Mouse (Mus musculus) hindbrain, embryonic 16.5 days (tissue): ENCODE data around the gene D430041D05Rik. TPM values are rescaled to one million over a fixed set of nuclear protein-coding genes. Genes with fewer than 3 reads are reported as not detected.
A peak's percentile ranks its signal among the peaks of the same experiment; 100 is the strongest.

Source experiments
- ATAC-seq: fragments of 200-750 bp; cut with Nextera tagmentation; 2 replicates; pipeline ENCODE4 v1.8.0; 2017; ENCODE audit warnings: moderate TSS enrichment, moderate library complexity
- H3K27ac ChIP-seq: fragments of 300-500 bp; sonication (generic); 2 replicates; pipeline ENCODE4 v1.5.1; 2014; ENCODE audit warnings: low read depth, mild to moderate bottlenecking, control low read depth, low read length, moderate library complexity
- H3K27me3 ChIP-seq: fragments of 300-500 bp; sonication (generic); replicated peaks from 2 replicates; pipeline ENCODE4 v1.6.1; 2014; ENCODE audit warnings: low read length; ENCODE audit not compliant: control insufficient read depth, insufficient read depth
- H3K36me3 ChIP-seq: fragments of 300-500 bp; sonication (generic); 2 replicates; pipeline ENCODE4 v1.6.1; 2014; ENCODE audit warnings: mild to moderate bottlenecking, low read length, moderate library complexity, mixed read lengths; ENCODE audit not compliant: control insufficient read depth, insufficient read depth
- H3K4me1 ChIP-seq: fragments of 300-500 bp; sonication (generic); 2 replicates; pipeline ENCODE4 v1.6.1; 2014; ENCODE audit warnings: low read depth, low read length; ENCODE audit not compliant: control insufficient read depth, insufficient read depth
- H3K4me2 ChIP-seq: fragments of 300-500 bp; sonication (generic); 2 replicates; pipeline ENCODE4 v1.6.1; 2014; ENCODE audit warnings: mild to moderate bottlenecking, low read length, control low read depth, moderate library complexity
- H3K4me3 ChIP-seq: fragments of 300-500 bp; sonication (generic); 2 replicates; pipeline ENCODE4 v1.5.1; 2014; ENCODE audit warnings: mild to moderate bottlenecking, low read length, control low read depth, moderate library complexity
- H3K9ac ChIP-seq: fragments of 300-500 bp; sonication (generic); 2 replicates; pipeline ENCODE4 v1.6.1; 2014; ENCODE audit warnings: low read depth, mild to moderate bottlenecking, control low read depth, low read length, moderate library complexity
- H3K9me3 ChIP-seq: fragments of 300-500 bp; sonication (generic); 2 replicates; pipeline ENCODE4 v1.6.1; 2014; ENCODE audit warnings: mild to moderate bottlenecking, low read length, moderate library complexity; ENCODE audit not compliant: control insufficient read depth
- WGBS: fragments of 180-500 bp; shearing (Covaris S2); extraction: QIAGEN DNeasy Blood & Tissue Kit; methylation state at CpG from one replicate; pipeline ENCODE4 v1.1.7; 2014; 5-methylcytosine and 5-hydroxymethylcytosine counted together
- polyA plus RNA-seq: library from polyadenylated mRNA; unstranded; fragments of >200 nt; fragmentation: Nextera tagmentation; extraction: Ambion mirVana; gene quantifications from 2 replicates; pipeline ENCODE4 v1.2.1, GENCODE M21; 2015

Gene D430041D05Rik
- polyA plus RNA-seq, 1 experiment from 2014 or later, result 8.9 TPM

GRCm38 (mm10) chr2:104191723-104192122, 219.1 kb downstream of the D430041D05Rik start:
- H3K4me2 ChIP-seq, result no peak overlapping the region
- no peak overlapping the region for H3K27ac ChIP-seq
- no peaks in the 10 kb centered on the region for H3K27me3 ChIP-seq
- H3K36me3 ChIP-seq, result no peaks in the 10 kb centered on the region; the same call in 1 of the 2 replicates
- ATAC-seq, result no peak
- no peak overlapping the region for H3K9ac ChIP-seq
- H3K9me3 ChIP-seq, result no peaks in the 10 kb centered on the region
- no peaks in the 10 kb centered on the region for H3K4me1 ChIP-seq
- WGBS, result 65% methylated on average over 2 of the region's 2 CpGs
- H3K4me3 ChIP-seq, result no peak overlapping the region

- H3K4me3 ChIP-seq, result no peak overlapping the region
- no peak for ATAC-seq
- no peaks in the 10 kb centered on the region for H3K9me3 ChIP-seq
- H3K4me2 ChIP-seq, result no peak overlapping the region
- H3K27ac ChIP-seq, result no peak overlapping the region
- peaks cover 2% of the 10 kb centered on the region; the same call in 1 of the 2 replicates for H3K36me3 ChIP-seq
- H3K27me3 ChIP-seq, result no peaks in the 10 kb centered on the region
- 73% methylated on average over 2 of the region's 2 CpGs for WGBS
- H3K9ac ChIP-seq, result no peak overlapping the region
- H3K4me1 ChIP-seq, result no peaks in the 10 kb centered on the region
Measured at GRCm38 (mm10) chr2:104188859-104189258, 222.0 kb downstream of the D430041D05Rik start.

GRCm38 (mm10) chr2:104187073-104187472, 223.7 kb downstream of the D430041D05Rik start:
- ATAC-seq, result no peak
- WGBS, result 62% methylated on average over 3 of the region's 3 CpGs
- no peaks in the 10 kb centered on the region for H3K4me1 ChIP-seq
- H3K9me3 ChIP-seq, result no peaks in the 10 kb centered on the region
- peaks cover 2% of the 10 kb centered on the region; the same call in 1 of the 2 replicates for H3K36me3 ChIP-seq
- no peak overlapping the region for H3K4me3 ChIP-seq
- no peak overlapping the region for H3K9ac ChIP-seq
- H3K27ac ChIP-seq, result no peak overlapping the region
- H3K4me2 ChIP-seq, result no peak overlapping the region
- H3K27me3 ChIP-seq, result no peaks in the 10 kb centered on the region

GRCm38 (mm10) chr2:104185616-104186015, 225.2 kb downstream of the D430041D05Rik start:
- H3K27me3 ChIP-seq, result no peaks in the 10 kb centered on the region
- WGBS, result 91% methylated on average over 5 of the region's 5 CpGs
- H3K9me3 ChIP-seq, result no peaks in the 10 kb centered on the region
- ATAC-seq, result no peak
- no peaks in the 10 kb centered on the region for H3K4me1 ChIP-seq
- no peak overlapping the region for H3K27ac ChIP-seq
- H3K9ac ChIP-seq, result no peak overlapping the region
- H3K36me3 ChIP-seq, result 0 out of 2 replicates have a peak, but pooled peaks cover 2% of the 10 kb centered on the region
- H3K4me3 ChIP-seq, result no peak overlapping the region
- no peak overlapping the region for H3K4me2 ChIP-seq

- Histone ChIP-seq H3K36me3 (0 out of 2 replicates have a peak, but pooled peaks cover 2% of the 10 kb centered on the region), H3K27ac (no peak overlapping the region), H3K4me2 (no peak overlapping the region), H3K27me3 (no peaks in the 10 kb centered on the region), H3K4me1 (no peaks in the 10 kb centered on the region), H3K4me3 (no peak overlapping the region), H3K9ac (no peak overlapping the region), H3K9me3 (no peaks in the 10 kb centered on the region)
- ATAC-seq, result no peak
- 60% methylated on average over 4 of the region's 4 CpGs for WGBS
Measured at GRCm38 (mm10) chr2:104184296-104184695, 226.5 kb downstream of the D430041D05Rik start.

GRCm38 (mm10) chr2:104183246-104183845, 227.5 kb downstream of the D430041D05Rik start:
- no peak overlapping the region for H3K4me2 ChIP-seq
- H3K27ac ChIP-seq, result no peak overlapping the region
- no peaks in the 10 kb centered on the region for H3K27me3 ChIP-seq
- no peak overlapping the region for H3K9ac ChIP-seq
- H3K9me3 ChIP-seq, result no peaks in the 10 kb centered on the region
- no peak for ATAC-seq
- no peaks in the 10 kb centered on the region for H3K4me1 ChIP-seq
- H3K4me3 ChIP-seq, result no peak overlapping the region
- WGBS, result 91% methylated on average over 5 of the region's 5 CpGs
- 0 out of 2 replicates have a peak, but pooled peaks cover 2% of the 10 kb centered on the region for H3K36me3 ChIP-seq

- no peak overlapping the region for H3K9ac ChIP-seq
Measured at GRCm38 (mm10) chr2:104179636-104180035, 231.2 kb downstream of the D430041D05Rik start.

GRCm38 (mm10) chr2:104178251-104178650, 232.6 kb downstream of the D430041D05Rik start:
- Histone ChIP-seq H3K27me3 (no peaks in the 10 kb centered on the region), H3K4me1 (peaks cover 9% of the 10 kb centered on the region), H3K36me3 (no peaks in the 10 kb centered on the region), H3K9ac (no peak overlapping the region), H3K9me3 (no peaks in the 10 kb centered on the region), H3K4me3 (no peak overlapping the region), H3K27ac (no peak overlapping the region), H3K4me2 (no peak overlapping the region)
- ATAC-seq, result no peak
- 86% methylated on average over 4 of the region's 4 CpGs for WGBS

More at GRCm38 (mm10) chr2:104179636-104180035, 231.2 kb downstream of the D430041D05Rik start:
- no peaks in the 10 kb centered on the region for H3K36me3 ChIP-seq
- H3K27ac ChIP-seq, result no peak overlapping the region
- no peak overlapping the region for H3K4me2 ChIP-seq
- H3K4me3 ChIP-seq, result no peak overlapping the region
- H3K9me3 ChIP-seq, result no peaks in the 10 kb centered on the region
- H3K27me3 ChIP-seq, result no peaks in the 10 kb centered on the region
- no peak for ATAC-seq
- H3K4me1 ChIP-seq, result peaks cover 9% of the 10 kb centered on the region
- 88% methylated on average over 8 of the region's 8 CpGs for WGBS

GRCm38 (mm10) chr2:104176979-104177704, 233.7 kb downstream of the D430041D05Rik start:
- Histone ChIP-seq H3K27me3 (no peaks in the 10 kb centered on the region), H3K9ac (no peak overlapping the region), H3K9me3 (no peaks in the 10 kb centered on the region), H3K4me2 (no peak overlapping the region), H3K27ac (no peak overlapping the region; the same call in 1 of the 2 replicates), H3K36me3 (no peaks in the 10 kb centered on the region), H3K4me1 (peaks cover 9% of the 10 kb centered on the region), H3K4me3 (no peak overlapping the region)
- WGBS, result 61% methylated on average over 13 of the region's 13 CpGs
- peak; percentile 48; the same call in 1 of the 2 replicates for ATAC-seq
